Comparison of ENCODE assay signal across 7 mouse cellular contexts in the genomic region with DNA sequence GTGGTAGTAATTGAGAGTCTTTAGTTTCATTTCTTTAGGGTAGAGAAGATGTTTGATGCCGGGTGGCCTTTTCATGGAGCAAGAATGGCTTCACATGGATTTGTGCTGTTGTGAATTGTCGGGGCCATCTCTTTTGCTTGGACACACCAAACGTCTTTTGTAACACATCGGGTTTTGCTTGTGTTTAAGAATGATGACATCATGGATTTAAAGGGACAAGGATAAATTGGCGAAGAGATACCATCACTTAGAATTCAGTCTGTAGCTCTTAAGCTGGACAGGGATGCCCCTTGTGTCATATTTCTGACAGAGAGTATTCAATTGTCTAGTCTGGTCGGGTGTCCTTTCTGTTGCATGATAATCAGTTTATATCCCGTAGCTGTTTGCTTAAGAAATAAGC. TPM values are rescaled to one million over a fixed set of nuclear protein-coding genes. Genes with fewer than 3 reads are reported as not detected.
DNase-seq lines count a peak whose midpoint lies in the region; ATAC-seq lines count a peak whose summit lies in the region.

No protein-coding gene starts in this region.

- H3K9ac ChIP-seq in neural tube, embryonic 11.5 days (ENCODE audit: low read length) = no peak overlapping the region
- H3K9ac ChIP-seq in forebrain, embryonic 12.5 days = peak overlapping the region; percentile 96
- H3K9ac ChIP-seq in liver, embryonic 12.5 days = peak overlapping the region; percentile 99

- no peak for DNase-seq in neural tube, embryonic 11.5 days (ENCODE audit: low spot score)
- DNase-seq in neural tube, embryonic 10.5 days (ENCODE audit: extremely low spot score, low spot score) = no peak
- DNase-seq in left cerebral cortex, postnatal 36 days (ENCODE audit: low spot score in 2 of 2) = no peak
- DNase-seq in kidney, postnatal 36 days = no peak

- 43% methylated on average over 7 of the region's 7 CpGs for WGBS in neural tube, embryonic 11.5 days
- WGBS in forebrain, embryonic 12.5 days = 22% methylated on average over 7 of the region's 7 CpGs
- WGBS in liver, embryonic 12.5 days (ENCODE audit: insufficient replicate concordance) = 33% methylated on average over 7 of the region's 7 CpGs

- no peak overlapping the region for H3K27ac ChIP-seq in neural tube, embryonic 11.5 days (ENCODE audit: low read depth, low read length)
- no peak overlapping the region for H3K27ac ChIP-seq in forebrain, embryonic 12.5 days
- H3K27ac ChIP-seq in liver, embryonic 12.5 days = 0 out of 2 replicates have a peak overlapping the region, but pooled peaks have one; percentile 92

- peak overlapping the region; percentile 65 for H3K4me2 ChIP-seq in neural tube, embryonic 11.5 days (ENCODE audit: low read depth)
- peak overlapping the region; percentile 85 for H3K4me2 ChIP-seq in forebrain, embryonic 12.5 days
- H3K4me2 ChIP-seq in liver, embryonic 12.5 days = peak overlapping the region; percentile 76

- no peaks in the 10 kb centered on the region for H3K27me3 ChIP-seq in neural tube, embryonic 11.5 days (ENCODE audit: control insufficient read depth, insufficient read depth, low read length)
- H3K27me3 ChIP-seq in forebrain, embryonic 12.5 days = 0 out of 2 replicates have a peak, but pooled peaks cover 2% of the 10 kb centered on the region
- no peaks in the 10 kb centered on the region for H3K27me3 ChIP-seq in liver, embryonic 12.5 days (replicated peaks)

- H3K4me1 ChIP-seq in neural tube, embryonic 11.5 days (ENCODE audit: control insufficient read depth, insufficient read depth, low read length) = peaks cover 15% of the 10 kb centered on the region
- peaks cover 26% of the 10 kb centered on the region for H3K4me1 ChIP-seq in forebrain, embryonic 12.5 days
- H3K4me1 ChIP-seq in liver, embryonic 12.5 days = peaks cover 61% of the 10 kb centered on the region

- intact Hi-C loops in left cerebral cortex, postnatal 36 days (cut with DNase I) = loop anchor here (5.0 to 10.0 kb wide), 2 partner anchors 33 to 96 kb away; no protein-coding TSS in a partner anchor

- H3K36me3 ChIP-seq in neural tube, embryonic 11.5 days (ENCODE audit: control insufficient read depth, insufficient read depth, low read length) = no peaks in the 10 kb centered on the region
- H3K36me3 ChIP-seq in forebrain, embryonic 12.5 days (replicated peaks) = no peaks in the 10 kb centered on the region
- peaks cover 14% of the 10 kb centered on the region for H3K36me3 ChIP-seq in liver, embryonic 12.5 days

- no peaks in the 10 kb centered on the region for H3K9me3 ChIP-seq in neural tube, embryonic 11.5 days (ENCODE audit: control insufficient read depth, low read length)
- H3K9me3 ChIP-seq in forebrain, embryonic 12.5 days = no peaks in the 10 kb centered on the region
- no peaks in the 10 kb centered on the region for H3K9me3 ChIP-seq in liver, embryonic 12.5 days (replicated peaks)

- no peak for ATAC-seq in neural tube, embryonic 11.5 days (ENCODE audit: insufficient read depth, low FRiP score, low TSS enrichment)
- no peak for ATAC-seq in forebrain, embryonic 12.5 days (ENCODE audit: low FRiP score)
- ATAC-seq in liver, embryonic 12.5 days = no peak
- ATAC-seq in cerebellum, adult (ENCODE audit: insufficient number of reproducible peaks, low FRiP score, low TSS enrichment) = no peak

- H3K4me3 ChIP-seq in neural tube, embryonic 11.5 days (ENCODE audit: low read depth, low read length) = peak overlapping the region; percentile 92
- peak overlapping the region; percentile 95 for H3K4me3 ChIP-seq in forebrain, embryonic 12.5 days (replicated peaks)
- H3K4me3 ChIP-seq in liver, embryonic 12.5 days = peak overlapping the region; percentile 97

RNA-seq across cellular contexts. Expression of a gene that starts 1.4 kb away (rescaled TPM):
- polyA plus RNA-seq in neural tube, embryonic 11.5 days (2014; fragmentation: Nextera tagmentation; extraction: Ambion mirVana) = 29.3 and 30.3 TPM in 2 replicates
- polyA plus RNA-seq in forebrain, embryonic 12.5 days (2016; fragmentation: Nextera tagmentation; extraction: Ambion mirVana) = 24.7 and 26.9 TPM in 2 replicates
- 21.6 and 26.0 TPM in 2 replicates for polyA plus RNA-seq in liver, embryonic 12.5 days (2016; fragmentation: Nextera tagmentation; extraction: Ambion mirVana)
- total RNA-seq in left cerebral cortex, postnatal 36 days (2021) = 10 to 100 TPM; 30.5 to 31.6 TPM

RNA-seq across cellular contexts. Expression of a gene that starts 9.5 kb away (rescaled TPM):
- 30.7 and 32.1 TPM in 2 replicates for polyA plus RNA-seq in neural tube, embryonic 11.5 days (2014; fragmentation: Nextera tagmentation; extraction: Ambion mirVana)
- 32.2 and 36.4 TPM in 2 replicates for polyA plus RNA-seq in forebrain, embryonic 12.5 days (2016; fragmentation: Nextera tagmentation; extraction: Ambion mirVana)
- polyA plus RNA-seq in liver, embryonic 12.5 days (2016; fragmentation: Nextera tagmentation; extraction: Ambion mirVana) = 21.3 and 22.1 TPM in 2 replicates
- total RNA-seq in left cerebral cortex, postnatal 36 days (2021) = 10 to 100 TPM; 48.2 to 48.8 TPM
